Mouse (Mus musculus): Measurements from ENCODE around the gene Pomgnt1. TPM values are rescaled to one million over a fixed set of nuclear protein-coding genes. Genes with fewer than 3 reads are reported as not detected.

Gene Pomgnt1
- polyA plus RNA-seq, 1 experiment from 2014 or later, result 49.0 TPM

DNA sequence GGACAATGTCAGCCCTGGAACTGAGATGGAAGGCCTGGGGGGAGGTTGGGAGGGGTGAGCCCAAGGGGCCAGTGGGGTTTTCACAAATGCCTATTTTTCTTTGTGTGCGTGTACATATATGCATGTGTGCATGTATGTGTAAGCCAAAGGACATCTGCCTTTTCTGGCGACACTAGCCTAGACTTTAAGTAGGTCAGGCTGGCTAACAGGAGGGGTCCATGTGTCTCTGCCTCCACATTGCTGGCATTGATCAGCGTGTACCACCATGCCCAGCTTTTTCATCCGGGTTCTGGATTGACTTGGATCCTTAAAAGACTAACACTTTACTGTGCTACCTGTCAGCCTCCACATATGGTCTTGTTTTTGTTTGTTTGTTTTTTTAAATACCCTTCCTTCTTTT is 50.1 kb downstream of the Pomgnt1 start:
- 90% methylated on average over 4 of the region's 4 CpGs for WGBS
- no peaks in the 10 kb centered on the region for H3K36me3 ChIP-seq (ENCODE audit: control insufficient read depth, insufficient read depth, low read length)
- no peak for DNase-seq (ENCODE audit: low spot score)
- ATAC-seq (ENCODE audit: low FRiP score), result no peak
- H3K4me3 ChIP-seq (ENCODE audit: low read depth, low read length), result no peak overlapping the region
- no peak overlapping the region for H3K9ac ChIP-seq (ENCODE audit: low read depth, low read length)
- peaks cover 6% of the 10 kb centered on the region for H3K4me1 ChIP-seq (replicated peaks; ENCODE audit: control insufficient read depth, insufficient read depth, low read length)
- no peaks in the 10 kb centered on the region for H3K27me3 ChIP-seq (ENCODE audit: control insufficient read depth, insufficient read depth, low read length)
- no peaks in the 10 kb centered on the region for H3K9me3 ChIP-seq (ENCODE audit: control insufficient read depth, low read length)
- H3K4me2 ChIP-seq (replicated peaks; ENCODE audit: low read depth, low read length), result no peak overlapping the region
- no peak overlapping the region for H3K27ac ChIP-seq (ENCODE audit: low read depth, low read length)

- no peak for DNase-seq (ENCODE audit: low spot score)
- no peak overlapping the region for H3K9ac ChIP-seq (ENCODE audit: low read depth, low read length)
- 0 out of 2 replicates have a peak, but pooled peaks have one; percentile 17 for ATAC-seq (ENCODE audit: low FRiP score)
- no peaks in the 10 kb centered on the region for H3K9me3 ChIP-seq (ENCODE audit: control insufficient read depth, low read length)
- no peak overlapping the region for H3K4me2 ChIP-seq (replicated peaks; ENCODE audit: low read depth, low read length)
- no peak overlapping the region for H3K27ac ChIP-seq (ENCODE audit: low read depth, low read length)
- H3K4me1 ChIP-seq (replicated peaks; ENCODE audit: control insufficient read depth, insufficient read depth, low read length), result peaks cover 6% of the 10 kb centered on the region
- H3K27me3 ChIP-seq (ENCODE audit: control insufficient read depth, insufficient read depth, low read length), result no peaks in the 10 kb centered on the region
- H3K36me3 ChIP-seq (ENCODE audit: control insufficient read depth, insufficient read depth, low read length), result no peaks in the 10 kb centered on the region
- WGBS, result 56% methylated on average over 6 of the region's 6 CpGs
- H3K4me3 ChIP-seq (ENCODE audit: low read depth, low read length), result no peak overlapping the region
Observed at GRCm38 (mm10) chr4:116174466-116175116, 51.0 kb downstream of the Pomgnt1 start.

DNA sequence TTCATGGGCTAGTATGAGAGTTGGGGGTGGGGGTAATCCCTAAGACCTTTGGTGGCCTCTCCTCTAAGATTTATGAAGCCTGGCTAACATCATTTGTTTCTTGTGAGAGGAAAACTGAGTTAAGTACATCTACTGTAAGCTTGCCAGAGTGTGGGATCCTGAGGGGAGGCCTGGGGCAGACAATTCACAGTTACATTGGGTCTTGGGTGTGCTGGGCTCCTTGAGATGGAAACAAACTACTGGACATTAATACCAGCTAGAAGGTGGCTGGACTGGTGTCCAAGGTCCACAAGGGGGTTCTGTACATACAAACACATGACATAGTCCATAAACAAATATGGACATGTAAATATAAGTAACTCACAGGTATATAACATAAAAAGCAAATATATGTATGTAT is 51.5 kb downstream of the Pomgnt1 start:
- H3K4me2 ChIP-seq (replicated peaks; ENCODE audit: low read depth, low read length), result no peak overlapping the region
- ATAC-seq (ENCODE audit: low FRiP score) (no peak), DNase-seq (ENCODE audit: low spot score) (no peak)
- H3K27me3 ChIP-seq (ENCODE audit: control insufficient read depth, insufficient read depth, low read length), result no peaks in the 10 kb centered on the region
- H3K27ac ChIP-seq (ENCODE audit: low read depth, low read length), result no peak overlapping the region
- no peak overlapping the region for H3K4me3 ChIP-seq (ENCODE audit: low read depth, low read length)
- no peak overlapping the region for H3K9ac ChIP-seq (ENCODE audit: low read depth, low read length)
- H3K36me3 ChIP-seq (ENCODE audit: control insufficient read depth, insufficient read depth, low read length), result no peaks in the 10 kb centered on the region
- H3K9me3 ChIP-seq (ENCODE audit: control insufficient read depth, low read length), result no peaks in the 10 kb centered on the region
- peaks cover 6% of the 10 kb centered on the region for H3K4me1 ChIP-seq (replicated peaks; ENCODE audit: control insufficient read depth, insufficient read depth, low read length)

GRCm38 (mm10) chr4:116175711-116176542 is 52.3 kb downstream of the Pomgnt1 start:
- no peak for DNase-seq (ENCODE audit: low spot score)
- no peaks in the 10 kb centered on the region for H3K27me3 ChIP-seq (ENCODE audit: control insufficient read depth, insufficient read depth, low read length)
- no peak for ATAC-seq (ENCODE audit: low FRiP score)
- 0 out of 2 replicates have a peak overlapping the region, but pooled peaks have one; percentile 11 for H3K4me2 ChIP-seq (replicated peaks; ENCODE audit: low read depth, low read length)
- no peak overlapping the region for H3K9ac ChIP-seq (ENCODE audit: low read depth, low read length)
- 0 out of 2 replicates have a peak overlapping the region, but pooled peaks have one; percentile 24 for H3K27ac ChIP-seq (ENCODE audit: low read depth, low read length)
- no peaks in the 10 kb centered on the region for H3K9me3 ChIP-seq (ENCODE audit: control insufficient read depth, low read length)
- H3K4me3 ChIP-seq (ENCODE audit: low read depth, low read length), result no peak overlapping the region
- peaks cover 6% of the 10 kb centered on the region for H3K4me1 ChIP-seq (replicated peaks; ENCODE audit: control insufficient read depth, insufficient read depth, low read length)
- WGBS, result 72% methylated on average over 7 of the region's 7 CpGs
- H3K36me3 ChIP-seq (ENCODE audit: control insufficient read depth, insufficient read depth, low read length), result no peaks in the 10 kb centered on the region

DNA sequence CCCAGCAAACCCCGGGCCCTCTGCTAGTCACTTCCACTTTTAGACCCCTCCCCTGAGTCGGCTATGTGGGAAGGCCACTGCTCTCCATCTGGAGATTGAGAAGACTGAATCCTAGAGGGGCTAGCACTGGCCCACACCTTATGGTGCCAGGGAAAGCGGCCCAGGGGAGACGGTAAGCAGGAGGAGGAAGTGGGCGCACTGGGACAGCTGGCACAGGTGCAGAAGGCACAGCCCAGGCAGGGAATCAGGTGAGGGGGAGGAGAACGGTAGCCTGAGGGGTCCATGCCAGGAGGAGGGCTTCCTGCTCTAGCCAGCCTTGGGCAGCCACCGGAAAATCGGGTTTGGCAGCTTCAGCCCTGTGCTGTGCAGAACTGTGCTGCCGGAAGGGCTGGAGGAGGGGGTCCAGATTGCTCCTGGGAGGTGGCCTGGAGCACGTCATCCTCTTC is 52.9 kb downstream of the Pomgnt1 start:
- Histone ChIP-seq H3K9ac (ENCODE audit: low read depth, low read length) (0 out of 2 replicates have a peak overlapping the region, but pooled peaks have one; percentile 37), H3K27me3 (ENCODE audit: control insufficient read depth, insufficient read depth, low read length) (no peaks in the 10 kb centered on the region), H3K27ac (ENCODE audit: low read depth, low read length) (0 out of 2 replicates have a peak overlapping the region, but pooled peaks have one; percentile 24), H3K4me1 (replicated peaks; ENCODE audit: control insufficient read depth, insufficient read depth, low read length) (peaks cover 6% of the 10 kb centered on the region), H3K4me3 (ENCODE audit: low read depth, low read length) (no peak overlapping the region), H3K36me3 (ENCODE audit: control insufficient read depth, insufficient read depth, low read length) (no peaks in the 10 kb centered on the region), H3K9me3 (ENCODE audit: control insufficient read depth, low read length) (no peaks in the 10 kb centered on the region), H3K4me2 (replicated peaks; ENCODE audit: low read depth, low read length) (peak overlapping the region; percentile 11; the same call in 1 of the 2 replicates)
- 0 out of 2 replicates have a peak, but pooled peaks have one; percentile 27 for ATAC-seq (ENCODE audit: low FRiP score)
- WGBS, result 36% methylated on average over 10 of the region's 10 CpGs
- peak; percentile 38 for DNase-seq (ENCODE audit: low spot score)

DNA sequence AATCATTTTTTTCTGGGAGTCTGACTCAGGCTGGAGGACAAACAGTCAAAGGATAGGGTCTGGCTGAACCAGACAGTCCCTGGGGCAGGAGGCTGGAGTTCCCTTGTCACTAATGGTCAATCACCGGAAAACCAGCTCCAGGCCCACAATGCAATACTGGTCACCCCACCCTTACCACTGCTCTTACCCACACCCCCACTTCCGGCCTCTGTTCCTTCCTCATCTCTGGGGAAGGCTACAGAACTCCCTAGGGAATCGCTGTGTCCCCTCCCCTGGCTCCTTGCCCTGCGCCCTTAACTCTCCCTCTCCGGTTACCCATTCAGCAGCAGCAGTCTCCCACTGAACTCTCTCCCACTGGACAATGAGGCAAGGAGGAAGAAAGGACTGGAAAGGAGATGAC is 53.5 kb downstream of the Pomgnt1 start:
- WGBS, result 42% methylated on average over 5 of the region's 5 CpGs
- 0 out of 2 replicates have a peak overlapping the region, but pooled peaks have one; percentile 13 for H3K27ac ChIP-seq (ENCODE audit: low read depth, low read length)
- H3K9me3 ChIP-seq (ENCODE audit: control insufficient read depth, low read length), result no peaks in the 10 kb centered on the region
- no peak overlapping the region for H3K4me3 ChIP-seq (ENCODE audit: low read depth, low read length)
- no peaks in the 10 kb centered on the region for H3K36me3 ChIP-seq (ENCODE audit: control insufficient read depth, insufficient read depth, low read length)
- peaks cover 6% of the 10 kb centered on the region for H3K4me1 ChIP-seq (replicated peaks; ENCODE audit: control insufficient read depth, insufficient read depth, low read length)
- DNase-seq (ENCODE audit: low spot score) (no peak), ATAC-seq (ENCODE audit: low FRiP score) (no peak)
- H3K4me2 ChIP-seq (replicated peaks; ENCODE audit: low read depth, low read length), result no peak overlapping the region
- no peaks in the 10 kb centered on the region for H3K27me3 ChIP-seq (ENCODE audit: control insufficient read depth, insufficient read depth, low read length)
- H3K9ac ChIP-seq (ENCODE audit: low read depth, low read length), result no peak overlapping the region

DNA sequence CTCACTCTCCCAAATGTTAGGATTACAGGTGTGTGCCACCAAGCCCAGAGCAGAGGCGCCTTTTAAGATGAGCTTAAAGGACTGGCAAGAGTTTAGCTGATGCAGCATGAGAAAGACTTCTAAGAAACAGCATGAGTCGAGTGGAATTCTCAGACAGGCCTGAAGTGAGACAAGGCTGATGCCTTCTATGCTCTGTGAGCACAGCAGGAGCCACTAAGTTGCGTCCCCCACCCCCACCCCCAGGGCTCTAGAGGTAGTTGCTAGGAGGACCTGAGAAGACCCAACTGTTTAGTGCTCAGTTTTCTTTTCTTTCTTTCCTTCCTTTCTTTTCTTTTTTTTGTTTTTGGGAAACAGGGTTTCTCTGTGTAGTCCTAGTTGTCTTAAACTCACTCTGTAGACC is 58.4 kb downstream of the Pomgnt1 start:
- no peak overlapping the region for H3K4me3 ChIP-seq (ENCODE audit: low read depth, low read length)
- no peaks in the 10 kb centered on the region for H3K9me3 ChIP-seq (ENCODE audit: control insufficient read depth, low read length)
- WGBS, result 25% methylated on average over 3 of the region's 3 CpGs
- no peak overlapping the region for H3K27ac ChIP-seq (ENCODE audit: low read depth, low read length)
- H3K4me2 ChIP-seq (replicated peaks; ENCODE audit: low read depth, low read length), result no peak overlapping the region
- H3K36me3 ChIP-seq (ENCODE audit: control insufficient read depth, insufficient read depth, low read length), result no peaks in the 10 kb centered on the region
- H3K4me1 ChIP-seq (replicated peaks; ENCODE audit: control insufficient read depth, insufficient read depth, low read length), result peaks cover 6% of the 10 kb centered on the region; the same call in 1 of the 2 replicates
- no peaks in the 10 kb centered on the region for H3K27me3 ChIP-seq (ENCODE audit: control insufficient read depth, insufficient read depth, low read length)
- DNase-seq (ENCODE audit: low spot score) (no peak), ATAC-seq (ENCODE audit: low FRiP score) (no peak)
- no peak overlapping the region for H3K9ac ChIP-seq (ENCODE audit: low read depth, low read length)

DNA sequence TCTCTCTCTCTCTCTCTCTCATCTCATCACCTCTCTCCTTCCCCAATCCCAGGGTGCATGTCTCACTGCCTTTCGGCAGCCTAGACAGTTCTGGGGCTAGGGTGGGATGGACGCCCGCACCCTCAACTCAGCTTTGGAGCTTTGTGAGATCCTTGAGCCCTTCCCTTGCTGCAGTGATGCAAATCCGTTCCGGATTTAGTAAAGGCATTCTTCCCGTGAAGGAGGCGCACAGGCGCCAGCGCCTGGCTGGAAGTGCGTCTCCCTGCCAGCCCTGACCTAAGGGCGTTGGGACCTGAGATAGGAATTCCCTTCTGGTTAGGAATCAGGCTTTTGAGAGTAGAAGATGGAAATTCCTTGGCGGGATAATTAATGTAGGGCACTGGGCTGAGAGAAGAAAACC is 59.1 kb downstream of the Pomgnt1 start:
- Histone ChIP-seq H3K9ac (ENCODE audit: low read depth, low read length) (no peak overlapping the region), H3K4me2 (replicated peaks; ENCODE audit: low read depth, low read length) (peak overlapping the region; percentile 12), H3K4me1 (replicated peaks; ENCODE audit: control insufficient read depth, insufficient read depth, low read length) (peaks cover 4% of the 10 kb centered on the region; the same call in 1 of the 2 replicates), H3K27ac (ENCODE audit: low read depth, low read length) (no peak overlapping the region), H3K36me3 (ENCODE audit: control insufficient read depth, insufficient read depth, low read length) (no peaks in the 10 kb centered on the region), H3K4me3 (ENCODE audit: low read depth, low read length) (no peak overlapping the region), H3K9me3 (ENCODE audit: control insufficient read depth, low read length) (no peaks in the 10 kb centered on the region), H3K27me3 (ENCODE audit: control insufficient read depth, insufficient read depth, low read length) (no peaks in the 10 kb centered on the region)
- DNase-seq (ENCODE audit: low spot score) (peak; percentile 31), ATAC-seq (ENCODE audit: low FRiP score) (no peak)
- WGBS, result 9% methylated on average over 12 of the region's 12 CpGs
